Mouse (Mus musculus) frontal cortex, postnatal 10 days (tissue): ENCODE data around the gene Iscu.

ENCODE experiments used
- DNase-seq, 2 experiments: peaks; one replicate each; pipeline ENCODE4 v3.0.0; 2022; ENCODE audit warnings: low spot score in 2 of 2, mixed read lengths in 1 of 2

Iscu gene

DNA sequence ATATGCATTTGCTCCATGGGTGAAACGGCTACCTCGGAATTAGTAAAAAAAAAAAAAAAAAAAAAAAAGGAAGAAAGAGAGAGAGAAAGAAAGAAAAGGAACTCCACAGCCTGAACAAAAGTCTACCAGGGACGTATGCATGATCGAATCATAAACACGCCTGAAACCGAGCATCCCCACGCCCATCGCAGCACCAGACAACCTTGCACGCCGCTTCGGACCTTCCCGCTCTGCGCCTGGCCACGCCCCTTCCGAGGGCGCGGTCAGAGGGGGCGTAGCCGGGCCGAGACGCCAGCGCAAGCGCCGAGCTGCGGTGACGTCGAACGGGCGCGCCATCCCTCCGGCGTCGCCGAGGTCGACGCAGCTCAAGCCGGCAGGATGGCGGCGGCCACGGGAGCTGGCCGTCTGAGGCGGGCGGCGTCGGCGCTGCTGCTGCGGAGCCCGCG lies at the start of gene Iscu, which contains the start of gene Sart3:
Gene Iscu, plus strand, starts transcription at position 299 of the 446 bp plus-strand sequence.
Gene Sart3, minus strand, starts transcription at position 61 of the 446 bp plus-strand sequence.
- DNase-seq = peak; percentile 90 to 94

DNA sequence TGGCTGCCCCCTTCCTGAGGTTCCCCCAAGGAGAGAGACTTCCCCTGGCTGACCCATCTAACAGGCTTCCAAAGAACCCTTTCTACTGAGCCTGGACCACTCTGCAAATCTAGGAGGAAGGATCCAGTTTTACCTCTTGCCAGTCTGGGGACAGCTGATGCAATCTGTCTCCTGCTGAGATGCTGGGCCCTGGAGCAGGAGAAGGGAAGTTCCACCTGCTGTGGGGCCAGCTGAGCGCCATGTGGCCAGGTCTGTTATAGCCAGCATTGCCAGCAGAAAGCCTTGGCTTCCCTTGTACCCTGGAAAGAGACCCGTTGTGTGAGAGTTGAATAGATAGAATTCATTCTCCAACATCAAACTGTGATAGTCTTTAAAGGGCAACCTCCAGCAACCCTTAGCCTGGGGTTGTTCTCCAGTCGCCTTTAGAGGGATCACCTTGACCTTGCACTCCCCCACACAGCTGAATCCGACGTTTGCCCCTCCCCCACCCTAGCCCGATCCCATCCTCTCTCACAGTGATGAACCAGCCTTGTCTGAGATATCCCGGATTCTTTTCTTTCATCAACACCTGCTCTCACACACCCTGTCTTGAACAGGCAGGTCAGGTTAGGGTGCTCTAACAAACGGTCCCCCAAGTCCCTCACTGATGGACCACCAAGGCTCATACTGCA lies 48.8 kb upstream of the Iscu start:
- DNase-seq = no peak

- DNase-seq = peak; percentile 61 to 85
These were observed 48.1 kb upstream of the Iscu start, which contains the start of gene 1700069L16Rik for GRCm38 (mm10) chr5:113724446-113724845. Gene 1700069L16Rik, minus strand, starts transcription at chr5:113724772.

DNA sequence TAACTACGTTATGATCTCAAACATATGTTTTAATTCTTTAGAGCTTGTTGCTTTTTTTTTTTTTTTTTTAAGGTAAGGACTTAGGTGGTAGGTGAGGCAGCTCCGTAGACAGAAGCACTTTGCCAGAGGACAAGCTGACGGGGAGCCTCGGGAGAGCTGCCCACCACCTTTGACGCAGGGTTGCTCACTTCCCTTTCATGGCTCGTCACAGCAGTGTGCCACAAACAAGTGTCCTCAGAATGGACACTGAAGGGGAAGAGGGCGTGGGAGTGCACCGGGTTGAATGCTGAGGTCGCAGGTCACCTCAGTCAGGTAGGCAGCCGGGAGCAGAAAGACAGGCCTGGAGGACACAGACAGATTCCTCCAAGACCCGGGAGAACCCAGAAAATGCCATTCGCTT lies 47.1 kb upstream of the Iscu start:
- no peak for DNase-seq

- no peak for DNase-seq
These were observed 45.9 kb upstream of the Iscu start for GRCm38 (mm10) chr5:113726618-113727017.

- DNase-seq = no peak
These were observed 45.3 kb upstream of the Iscu start for GRCm38 (mm10) chr5:113727238-113727637.

DNA sequence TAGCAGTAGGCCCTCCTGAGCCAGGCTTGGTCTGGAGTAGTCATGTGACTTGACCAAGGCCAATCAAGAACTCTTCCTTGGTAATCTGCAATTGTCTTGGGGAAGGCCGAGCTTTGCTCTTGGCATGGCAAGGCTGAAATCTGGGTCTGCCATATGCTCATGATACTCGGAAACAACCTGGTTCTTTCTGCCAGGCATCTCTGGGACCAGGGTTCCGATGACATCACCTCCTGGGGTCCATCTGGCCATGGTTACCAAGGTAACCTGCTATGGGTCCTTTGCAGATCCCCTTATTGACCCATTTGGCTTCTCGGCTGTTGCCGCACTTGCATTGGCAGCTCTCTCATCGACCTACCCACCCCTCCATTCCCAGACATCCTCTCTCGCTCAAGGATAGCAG lies 44.5 kb upstream of the Iscu start:
- DNase-seq = no peak

DNA sequence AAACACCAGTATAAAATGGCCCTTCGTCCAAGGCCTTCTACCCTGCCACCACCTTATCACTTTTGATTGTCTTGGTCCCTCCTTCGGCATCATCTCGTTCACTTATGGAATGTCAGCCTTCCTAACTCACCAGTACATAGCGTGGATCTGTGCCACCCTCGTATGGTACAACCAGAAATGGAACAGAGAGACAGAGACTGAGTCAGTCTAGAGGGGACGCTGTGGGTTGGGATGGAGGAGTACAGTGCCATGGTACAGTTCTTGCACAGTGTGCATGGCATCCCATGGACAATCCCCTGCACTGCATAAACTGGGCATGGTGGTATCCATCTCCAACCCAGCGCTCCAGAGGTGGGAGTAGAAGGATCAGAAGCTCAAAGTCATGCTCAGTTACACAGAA lies 43.9 kb upstream of the Iscu start:
- no peak for DNase-seq

- DNase-seq = no peak
These were observed 41.9 kb upstream of the Iscu start for GRCm38 (mm10) chr5:113730641-113731121.

GRCm38 (mm10) chr5:113731174-113731573 lies 41.4 kb upstream of the Iscu start:
- DNase-seq = no peak

DNA sequence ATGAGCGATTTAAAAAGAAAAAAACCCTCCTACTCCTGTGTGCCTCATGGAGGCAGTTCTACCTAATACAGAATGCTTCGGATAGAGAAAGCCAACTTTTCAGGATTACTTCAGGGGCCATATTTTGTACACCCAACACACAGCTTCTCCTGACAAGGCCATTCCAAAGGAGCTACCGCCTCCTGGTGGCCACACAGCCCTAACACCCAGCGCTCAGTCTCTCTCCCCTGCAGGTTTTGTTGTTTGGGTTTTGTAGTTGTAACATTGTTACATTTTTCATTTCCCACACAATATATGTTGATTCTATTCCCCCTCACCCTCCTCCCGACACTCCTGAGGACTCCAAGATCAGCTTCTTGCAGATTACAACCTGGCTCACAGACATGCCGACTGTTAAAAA lies 40.4 kb upstream of the Iscu start:
- no peak for DNase-seq

- no peak for DNase-seq
These were observed 38.2 kb upstream of the Iscu start for GRCm38 (mm10) chr5:113734376-113734775.

- no peak for DNase-seq
These were observed 37.6 kb upstream of the Iscu start for GRCm38 (mm10) chr5:113735023-113735344.

GRCm38 (mm10) chr5:113735345-113736112 lies 37.0 kb upstream of the Iscu start, which contains the start of gene Ficd:
Gene Ficd, plus strand, starts transcription at chr5:113735803.
- DNase-seq = peak; percentile 86 to 92

DNA sequence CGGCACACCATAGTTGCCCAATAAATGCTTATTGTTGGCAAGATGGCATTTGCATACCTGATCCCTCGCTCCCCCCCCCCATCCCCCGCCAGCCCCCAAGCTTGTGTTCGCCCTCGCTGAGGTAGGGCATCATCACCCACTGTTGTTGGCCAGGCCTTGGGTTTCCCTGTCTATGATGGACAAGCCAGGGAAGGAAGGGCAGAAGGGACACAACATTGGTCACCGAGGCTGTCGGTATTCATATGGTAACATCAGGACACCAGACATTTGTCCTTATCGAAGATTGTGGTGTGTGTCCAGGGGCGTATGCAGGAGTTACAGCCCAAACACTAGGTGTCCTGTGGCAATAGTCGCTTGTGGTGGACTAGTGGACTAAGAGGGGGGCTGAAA lies 36.4 kb upstream of the Iscu start:
- no peak for DNase-seq

GRCm38 (mm10) chr5:113736522-113737164 lies 35.9 kb upstream of the Iscu start:
- DNase-seq = no peak

- no peak for DNase-seq
These were observed 34.8 kb upstream of the Iscu start for GRCm38 (mm10) chr5:113737607-113738237.

DNA sequence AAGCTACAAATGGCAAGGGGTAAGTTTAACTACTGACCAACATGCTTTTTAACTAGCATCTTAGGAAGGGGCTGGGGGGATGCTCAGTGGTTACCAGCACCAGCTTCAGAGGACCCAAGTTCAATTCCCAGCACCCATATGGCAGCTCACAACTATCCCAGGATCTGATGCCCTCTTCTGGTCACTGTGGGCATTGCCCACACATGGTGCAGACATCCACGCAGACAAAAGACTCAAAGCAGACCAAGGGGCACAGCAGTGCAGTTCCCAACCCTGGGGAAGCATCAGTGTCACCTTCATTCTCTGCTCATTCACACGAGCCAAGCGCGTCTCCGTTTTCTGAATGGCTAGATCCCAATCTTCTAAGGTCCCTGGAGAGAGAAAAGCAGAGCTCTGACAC lies 24.9 kb upstream of the Iscu start:
- no peak for DNase-seq

GRCm38 (mm10) chr5:113748556-113749331 lies 23.8 kb upstream of the Iscu start:
- DNase-seq = no peak

DNA sequence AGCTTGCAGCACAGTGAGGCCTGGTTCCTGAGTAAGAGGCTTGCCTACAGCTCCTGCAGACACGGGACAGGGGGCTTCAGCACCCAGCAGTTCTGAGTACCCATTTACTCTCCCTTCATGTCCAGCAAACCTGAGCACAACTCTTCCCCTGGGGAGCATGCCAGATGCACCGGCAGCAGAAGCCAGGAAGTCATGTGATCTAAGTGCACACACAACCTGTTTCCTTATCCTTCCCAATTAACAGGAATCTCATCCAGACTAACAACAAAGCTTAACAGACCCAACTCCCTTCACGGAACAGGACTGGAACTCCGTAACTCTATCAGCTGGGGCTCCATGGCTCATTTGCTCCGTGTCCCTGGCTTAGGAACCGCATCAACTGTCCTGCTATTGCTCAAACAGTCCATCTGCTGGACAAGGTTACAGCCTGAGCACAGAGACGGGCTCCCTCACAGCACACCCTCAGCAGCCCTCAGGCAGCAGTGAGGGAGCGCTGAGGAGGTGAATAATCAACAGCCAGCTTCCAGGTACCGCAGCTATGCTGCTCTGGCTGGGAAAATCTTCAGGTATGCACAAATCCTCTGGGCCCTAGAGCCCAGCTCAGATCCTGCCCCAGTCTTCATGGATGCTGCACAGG lies 20.9 kb upstream of the Iscu start:
- no peak for DNase-seq
